Mouse (Mus musculus) frontal cortex, postnatal 10 days (tissue): Measurements from ENCODE around the gene Itgb7.

ENCODE experiments used
- DNase-seq, 2 experiments: peaks; one replicate each; pipeline ENCODE4 v3.0.0; 2022; ENCODE audit warnings: low spot score in 2 of 2, mixed read lengths in 1 of 2

The Itgb7 gene

GRCm38 (mm10) chr15:102231748-102232147 lies at the start of gene Itgb7:
Gene Itgb7 (minus strand): TSS chr15:102231944.
- DNase-seq = no peak

GRCm38 (mm10) chr15:102280623-102281022 lies 48.9 kb upstream of the Itgb7 start:
- DNase-seq = peak in 1 of 2 experiments; percentile 10

GRCm38 (mm10) chr15:102279783-102280520 lies 48.2 kb upstream of the Itgb7 start:
- no peak for DNase-seq

- DNase-seq = peak; percentile 62 to 84
These were observed 47.5 kb upstream of the Itgb7 start, which contains the start of gene Mfsd5 for GRCm38 (mm10) chr15:102279092-102279782. Gene Mfsd5 (plus strand): TSS chr15:102279454.

- DNase-seq = no peak
These were observed 47.0 kb upstream of the Itgb7 start for GRCm38 (mm10) chr15:102278726-102279091.

GRCm38 (mm10) chr15:102273982-102274716 lies 42.4 kb upstream of the Itgb7 start:
- no peak for DNase-seq

- DNase-seq = no peak
These were observed 39.7 kb upstream of the Itgb7 start for GRCm38 (mm10) chr15:102271441-102271840.

GRCm38 (mm10) chr15:102270274-102270960 lies 38.7 kb upstream of the Itgb7 start, which contains the start of gene Gm9918:
Gene Gm9918 (plus strand): TSS chr15:102270563.
- DNase-seq = no peak

- no peak for DNase-seq
These were observed 33.8 kb upstream of the Itgb7 start for GRCm38 (mm10) chr15:102265548-102265947.

- no peak for DNase-seq
These were observed 31.3 kb upstream of the Itgb7 start for GRCm38 (mm10) chr15:102263037-102263436.

- DNase-seq = peak in 1 of 2 experiments; percentile 22
These were observed 30.8 kb upstream of the Itgb7 start for GRCm38 (mm10) chr15:102262582-102262981.

GRCm38 (mm10) chr15:102258581-102259253 lies 27.0 kb upstream of the Itgb7 start:
- no peak for DNase-seq

GRCm38 (mm10) chr15:102258076-102258470 lies 26.3 kb upstream of the Itgb7 start:
- no peak for DNase-seq

GRCm38 (mm10) chr15:102257202-102258075 lies 25.7 kb upstream of the Itgb7 start, which contains the start of gene Rarg:
Gene Rarg (minus strand): TSS chr15:102257517.
- DNase-seq = no peak

- no peak for DNase-seq
These were observed 24.9 kb upstream of the Itgb7 start for GRCm38 (mm10) chr15:102256431-102257201.

GRCm38 (mm10) chr15:102255547-102256255 lies 24.0 kb upstream of the Itgb7 start:
- no peak for DNase-seq

GRCm38 (mm10) chr15:102250521-102250920 lies 18.8 kb upstream of the Itgb7 start:
- no peak for DNase-seq

- DNase-seq = no peak
These were observed 18.2 kb upstream of the Itgb7 start for GRCm38 (mm10) chr15:102249967-102250366.

GRCm38 (mm10) chr15:102249251-102249691 lies 17.5 kb upstream of the Itgb7 start:
- DNase-seq = no peak
